Mouse (Mus musculus) CH12.LX (cell line): ENCODE results near the gene Bach2.

Experiments used
- BHLHE40 ChIP-seq: IDR thresholded peaks from 2 replicates; pipeline ENCODE4 v1.6.1; 2011; ENCODE audit warnings: mild to moderate bottlenecking, low read depth, low read length, improper control_type of control experiment
- CHD1 ChIP-seq: IDR thresholded peaks from 2 replicates; pipeline ENCODE4 v1.6.1; 2012; ENCODE audit warnings: low read depth, low read length, improper control_type of control experiment, inconsistent platforms
- CHD2 ChIP-seq: IDR thresholded peaks from 2 replicates; pipeline ENCODE4 v1.6.1; 2011; ENCODE audit warnings: low read length, improper control_type of control experiment
- CTCF ChIP-seq, 2 experiments: IDR thresholded peaks in 1 of 2; conservative IDR thresholded peaks in 1 of 2; 2 replicates each; pipeline ENCODE4 v1.5.1; 2011 to 2012; ENCODE audit warnings: low read depth in 2 of 2, low read length in 2 of 2, improper control_type of control experiment in 1 of 2, inconsistent platforms in 1 of 2, mild to moderate bottlenecking in 1 of 2, moderate library complexity in 1 of 2
- ELF1 ChIP-seq: IDR thresholded peaks from 2 replicates; pipeline ENCODE4 v1.6.1; 2014; ENCODE audit warnings: low read depth, mild to moderate bottlenecking, inconsistent platforms, low read length, improper control_type of control experiment
- EP300 ChIP-seq: IDR thresholded peaks from 2 replicates; pipeline ENCODE4 v1.6.1; 2011; ENCODE audit warnings: low read length, improper control_type of control experiment
- JUN ChIP-seq: IDR thresholded peaks from 2 replicates; pipeline ENCODE4 v1.6.1; 2011; ENCODE audit warnings: low read depth, mild to moderate bottlenecking, low read length, improper control_type of control experiment, moderate library complexity; ENCODE audit not compliant: insufficient read depth
- MXI1 ChIP-seq: IDR thresholded peaks from 2 replicates; pipeline ENCODE4 v1.6.1; 2011; ENCODE audit warnings: mild to moderate bottlenecking, low read depth, low read length, improper control_type of control experiment
- NRF1 ChIP-seq: IDR thresholded peaks from 2 replicates; pipeline ENCODE4 v1.6.1; 2014; ENCODE audit warnings: low read depth, mild to moderate bottlenecking, inconsistent platforms, low read length, improper control_type of control experiment, moderate library complexity
- POLR2A ChIP-seq: IDR thresholded peaks from 2 replicates; pipeline ENCODE4 v1.6.1; 2011; ENCODE audit warnings: low read depth, mild to moderate bottlenecking, improper control_type of control experiment, low read length
- POLR2AphosphoS2 ChIP-seq: IDR thresholded peaks from 2 replicates; pipeline ENCODE4 v1.6.1; 2011; ENCODE audit warnings: low read depth, low read length, improper control_type of control experiment
- SIN3A ChIP-seq: IDR thresholded peaks from 2 replicates; pipeline ENCODE4 v1.6.1; 2012; ENCODE audit warnings: low read length, improper control_type of control experiment, inconsistent platforms
- TCF12 ChIP-seq: IDR thresholded peaks from 2 replicates; pipeline ENCODE4 v1.6.1; 2014; ENCODE audit warnings: low read depth, mild to moderate bottlenecking, inconsistent platforms, low read length, improper control_type of control experiment
- ZMIZ1 ChIP-seq: IDR thresholded peaks from 2 replicates; pipeline ENCODE4 v1.6.1; 2012; ENCODE audit warnings: low read depth, mild to moderate bottlenecking, inconsistent platforms, low read length, improper control_type of control experiment

- TF ChIP-seq CTCF (conservative IDR thresholded peaks at IDR 0.05 in 1 of 2, IDR thresholded peaks at IDR 0.05 in 1 of 2; ENCODE audit: low read depth in 2 of 2, low read length in 2 of 2): no peak
- TF ChIP-seq POLR2AphosphoS2: no peak
- TF ChIP-seq TCF12: no peak
- no peak for TF ChIP-seq POLR2A
- TF ChIP-seq MXI1: no peak
- no peak for TF ChIP-seq CHD2
- no peak for TF ChIP-seq BHLHE40
- no peak for TF ChIP-seq CHD1
- TF ChIP-seq NRF1: no peak
- no peak for TF ChIP-seq ZMIZ1
- TF ChIP-seq EP300: no peak
- TF ChIP-seq JUN: no peak
- TF ChIP-seq SIN3A: no peak
- TF ChIP-seq ELF1: no peak
Measured at GRCm38 (mm10) chr4:32439974-32440739, 201.6 kb downstream of the Bach2 start.
